Mouse (Mus musculus) heart, adult 8-10 months (tissue): Measurements from ENCODE around the gene 6030408B16Rik. TPM values are rescaled to one million over a fixed set of nuclear protein-coding genes. Genes with fewer than 3 reads are reported as not detected.
A peak's percentile ranks its signal among the peaks of the same experiment; 100 is the strongest.

Experiments used
- DNase-seq: peaks from one replicate; pipeline ENCODE4 v3.0.0; 2022; ENCODE audit warnings: low spot score
- total RNA-seq, 4 experiments: library from RNA; stranded (reverse); gene quantifications; 2 replicates each; pipeline ENCODE4 v1.2.4; 2022

The 6030408B16Rik gene
- total RNA-seq, 4 experiments from 2014 or later, result 0.54 to 2.1 (median 1.1) TPM

DNA sequence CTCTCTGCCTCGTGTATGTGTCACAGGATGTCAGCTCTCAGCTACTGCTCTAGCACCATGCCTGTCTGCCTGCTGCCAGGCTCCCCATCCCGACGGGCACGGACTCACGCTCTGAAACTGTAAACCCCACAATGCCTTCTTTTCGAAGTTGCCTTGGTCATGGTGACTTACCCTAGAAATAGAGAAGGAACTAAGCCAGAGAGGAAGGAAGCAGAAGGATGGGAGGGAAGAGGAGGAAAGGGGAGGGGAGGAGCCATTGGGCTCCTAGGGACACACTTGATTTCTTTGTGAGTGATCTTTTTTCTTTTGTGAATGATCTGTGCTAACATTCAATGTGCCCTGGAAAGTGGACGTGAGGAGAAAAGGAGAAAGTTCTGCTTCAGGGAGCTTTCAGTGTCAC lies 5.0 kb downstream of the 6030408B16Rik start:
- no peak for DNase-seq

DNA sequence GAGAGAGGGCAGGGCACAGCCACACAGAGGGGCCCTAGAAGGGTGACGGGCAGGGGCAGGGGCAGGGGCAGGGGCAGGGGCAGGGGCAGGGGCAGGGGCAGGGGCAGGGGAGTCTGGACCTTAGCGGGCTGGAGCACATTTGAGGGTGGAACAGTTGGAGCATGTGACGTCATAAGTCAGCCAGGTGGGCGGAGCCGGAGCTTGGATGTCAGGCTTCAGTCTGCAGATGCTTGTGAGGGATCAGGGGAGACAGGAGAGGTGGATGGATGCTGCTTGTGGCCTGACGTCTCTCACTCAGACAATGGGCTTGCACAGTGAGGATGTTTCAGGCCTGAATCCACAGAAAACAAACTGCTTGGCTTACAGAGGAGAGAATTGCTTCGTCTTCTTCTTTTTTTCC lies 5.5 kb downstream of the 6030408B16Rik start:
- no peak for DNase-seq

DNA sequence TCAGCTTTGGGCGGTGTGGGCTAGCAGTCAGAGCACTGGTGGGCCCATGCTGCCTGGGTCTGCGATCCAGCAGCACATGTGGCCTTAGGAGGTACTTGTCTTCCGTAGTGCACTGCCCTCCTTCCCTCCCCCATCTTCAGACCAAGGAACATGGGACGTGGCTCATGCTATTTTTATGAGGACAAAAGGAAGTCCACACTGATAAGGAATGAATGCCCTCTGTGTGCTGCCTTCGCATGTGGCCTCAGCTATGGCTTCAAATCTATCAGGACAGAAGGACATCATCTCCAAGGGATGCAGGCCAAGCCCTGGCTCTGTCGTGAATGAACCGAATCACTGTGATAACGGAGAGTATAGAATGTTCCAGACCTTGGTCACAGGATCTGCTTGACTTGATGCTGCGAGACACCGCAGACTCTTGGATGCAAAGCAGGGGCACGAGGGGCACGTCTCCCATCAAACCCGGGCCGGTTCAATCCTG lies 6.5 kb downstream of the 6030408B16Rik start:
- DNase-seq, result peak; percentile 54

GRCm38 (mm10) chr15:101300128-101300527 lies 7.1 kb downstream of the 6030408B16Rik start:
- DNase-seq, result no peak

DNA sequence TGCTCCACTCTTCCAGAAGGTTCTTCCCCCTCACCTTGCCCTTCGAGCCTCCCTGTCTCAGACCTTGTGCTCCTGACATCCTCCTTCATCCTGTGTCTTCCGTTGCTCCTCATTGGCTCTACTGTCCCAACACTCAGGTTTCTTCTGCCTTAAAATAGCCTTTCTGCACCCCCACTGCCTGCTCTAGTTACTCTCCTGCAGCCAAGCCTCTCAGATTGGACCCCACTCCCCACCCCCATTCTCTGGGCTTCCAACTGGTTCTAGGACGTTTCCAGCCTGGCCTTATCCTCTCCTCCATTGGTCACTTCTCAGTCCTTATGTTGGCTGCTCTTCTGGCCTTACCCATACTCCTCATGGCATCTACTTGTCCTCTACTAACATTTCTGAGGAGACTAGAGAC lies 9.2 kb downstream of the 6030408B16Rik start:
- DNase-seq, result no peak

GRCm38 (mm10) chr15:101303830-101304229 lies 10.8 kb downstream of the 6030408B16Rik start:
- DNase-seq, result no peak

- DNase-seq, result no peak
These were observed 13.4 kb downstream of the 6030408B16Rik start for GRCm38 (mm10) chr15:101306459-101306858.

- peak; percentile 75 for DNase-seq
These were observed 15.7 kb downstream of the 6030408B16Rik start for GRCm38 (mm10) chr15:101308440-101309348.

DNA sequence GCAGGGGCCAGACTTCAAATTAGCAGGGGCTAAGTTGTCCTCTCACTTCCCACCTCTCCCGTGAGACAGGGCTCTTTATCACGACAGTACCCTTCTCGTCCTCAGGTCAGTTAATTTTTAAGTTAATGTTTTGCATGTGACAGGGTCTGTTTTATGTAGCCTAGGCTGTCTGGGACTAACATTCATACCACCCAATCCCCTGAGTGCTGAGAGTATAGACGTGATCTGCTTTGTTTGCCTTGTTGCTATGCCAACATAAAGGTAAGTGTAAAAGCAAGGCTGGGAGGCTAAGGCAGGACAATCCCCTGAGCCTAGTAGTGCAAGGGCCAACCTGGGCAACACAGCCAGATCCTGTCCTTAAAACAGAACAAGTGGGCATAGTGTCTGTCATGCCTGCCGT lies 16.5 kb downstream of the 6030408B16Rik start:
- DNase-seq, result no peak

DNA sequence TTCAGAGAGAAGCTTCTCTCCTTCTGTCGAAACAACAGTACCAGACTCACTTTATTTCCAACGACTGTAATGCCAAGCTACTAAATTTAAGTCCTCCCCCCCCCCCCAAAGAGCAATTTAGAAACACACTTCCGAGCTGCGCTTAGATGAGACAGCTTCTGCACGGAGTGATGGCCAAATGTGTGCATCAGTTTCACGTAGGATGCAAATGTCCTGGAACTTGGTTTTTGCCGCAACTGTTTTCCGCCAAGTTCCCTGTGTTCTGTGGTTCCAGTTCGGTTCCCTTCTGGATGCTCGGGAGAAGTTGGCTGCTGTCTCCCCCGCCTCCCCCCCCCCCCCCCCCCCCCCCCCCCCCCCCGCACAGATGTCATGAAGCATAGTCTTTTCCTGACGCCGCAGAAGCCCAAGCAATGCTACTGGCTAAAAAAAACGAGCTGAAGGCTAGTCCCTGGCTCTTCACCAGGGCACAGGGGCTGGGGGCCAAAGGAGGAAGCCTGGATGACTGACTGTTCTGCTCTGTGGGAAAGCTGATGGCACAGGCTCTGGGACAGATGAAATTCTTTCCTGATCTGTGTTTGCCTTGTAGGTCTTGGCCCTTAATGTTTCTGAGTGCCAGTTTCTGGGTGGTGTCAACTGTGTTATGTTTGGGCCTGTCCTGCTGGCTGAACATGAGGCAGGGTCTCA lies 18.2 kb downstream of the 6030408B16Rik start:
- no peak for DNase-seq

GRCm38 (mm10) chr15:101312006-101312405 lies 19.0 kb downstream of the 6030408B16Rik start:
- DNase-seq, result no peak

DNA sequence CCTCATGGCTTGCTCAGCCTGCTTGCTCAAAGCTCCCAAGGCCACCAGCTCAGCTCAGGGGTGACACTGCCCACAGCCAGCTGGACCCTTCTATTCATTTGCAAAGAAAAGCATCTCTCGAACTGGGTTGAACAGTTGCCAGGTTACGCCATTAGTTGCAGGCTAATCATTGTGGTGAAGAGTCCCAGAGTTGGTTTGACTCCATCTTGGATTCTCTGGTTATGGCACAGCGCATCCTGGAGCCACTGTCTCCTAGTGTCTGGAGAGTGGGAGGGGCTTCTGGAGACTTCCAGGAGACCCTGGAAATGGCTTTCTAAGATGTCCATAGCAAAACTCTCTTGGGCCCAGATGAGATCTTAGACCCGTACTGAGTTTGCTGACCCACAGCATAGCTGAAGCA lies 22.4 kb downstream of the 6030408B16Rik start:
- DNase-seq, result no peak

DNA sequence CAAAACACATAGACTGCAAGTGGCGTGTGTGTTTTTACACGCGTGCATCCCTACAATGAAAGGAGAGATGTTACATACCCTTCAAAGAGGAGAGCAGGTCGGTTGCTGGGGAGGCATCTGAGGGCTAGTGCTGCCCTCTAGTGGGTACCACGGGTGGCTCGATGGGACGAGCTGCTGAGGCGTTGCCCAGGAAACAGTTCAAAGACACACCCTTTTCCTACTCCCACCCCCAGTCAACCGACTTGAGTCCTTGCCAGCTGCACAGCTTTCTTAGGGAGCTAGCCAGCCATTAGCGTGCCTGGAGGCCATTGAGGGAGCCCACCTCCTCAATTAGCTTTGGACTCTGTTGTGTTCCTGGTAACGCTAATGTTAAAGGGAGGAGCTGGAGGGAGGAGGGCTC lies 22.8 kb downstream of the 6030408B16Rik start:
- peak; percentile 91 for DNase-seq

DNA sequence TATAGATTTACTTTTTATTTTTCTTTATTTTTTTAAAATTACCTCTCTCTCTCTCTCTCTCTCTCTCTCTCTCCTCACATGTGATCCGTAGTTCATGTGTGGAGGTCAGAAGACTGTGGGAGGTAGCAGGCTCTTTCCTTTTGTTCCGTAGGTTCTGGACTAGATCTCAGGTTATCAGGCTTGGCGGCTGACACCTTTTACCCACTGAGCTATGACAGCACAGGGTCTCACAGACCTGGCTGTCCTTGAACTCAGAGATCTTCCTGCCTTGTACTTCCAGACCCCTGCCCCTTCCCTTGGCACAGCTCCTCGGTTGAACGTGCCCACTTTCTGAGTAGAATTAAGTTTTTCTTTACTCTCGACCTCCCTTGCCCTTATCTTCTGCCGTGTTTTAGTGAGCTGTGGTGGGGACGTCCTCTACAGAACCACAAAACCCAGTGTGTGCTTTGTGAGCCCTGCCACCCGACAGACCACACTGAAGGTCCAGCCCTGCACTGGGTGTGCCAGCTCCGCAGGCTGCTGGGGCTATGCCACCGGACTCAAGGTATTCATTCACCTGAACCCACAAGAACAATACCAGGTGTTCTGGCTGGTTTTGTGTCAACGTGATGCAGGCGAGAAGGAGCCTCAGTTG lies 23.4 kb downstream of the 6030408B16Rik start:
- no peak for DNase-seq

GRCm38 (mm10) chr15:101316913-101317813 lies 24.2 kb downstream of the 6030408B16Rik start:
- no peak for DNase-seq

- DNase-seq, result no peak
These were observed 24.9 kb downstream of the 6030408B16Rik start for GRCm38 (mm10) chr15:101317814-101318500.

GRCm38 (mm10) chr15:101318889-101319765 lies 26.1 kb downstream of the 6030408B16Rik start:
- no peak for DNase-seq

- no peak for DNase-seq
These were observed 27.1 kb downstream of the 6030408B16Rik start for GRCm38 (mm10) chr15:101320010-101320617.

DNA sequence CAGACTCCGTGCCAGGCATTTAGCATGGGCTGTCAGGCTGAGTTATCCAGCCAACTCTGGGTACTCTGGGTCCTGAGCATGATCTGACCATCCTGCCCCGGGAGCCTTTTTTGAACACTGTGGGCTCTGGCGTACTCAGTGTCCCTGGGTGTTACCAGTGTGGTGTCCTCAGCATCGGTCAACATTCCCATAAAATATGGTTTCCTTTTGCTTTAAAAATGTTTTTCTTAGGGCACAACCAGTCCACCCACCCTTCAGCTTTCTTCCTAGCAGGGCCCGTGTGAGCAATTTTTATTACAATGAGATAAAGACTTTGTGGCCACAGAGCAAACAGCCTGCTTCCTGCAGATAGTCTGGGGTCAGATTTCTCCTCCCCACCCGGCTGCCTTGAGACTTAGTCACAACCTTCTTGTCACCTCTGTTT lies 27.6 kb downstream of the 6030408B16Rik start:
- no peak for DNase-seq
